Mouse (Mus musculus): ENCODE measurements around the gene Cpsf4l. TPM values are rescaled to one million over a fixed set of nuclear protein-coding genes. Genes with fewer than 3 reads are reported as not detected.

The Cpsf4l gene
- total and polyA plus RNA-seq, 3 experiments: 0.13 to 0.43 TPM; not detected in 1

DNA sequence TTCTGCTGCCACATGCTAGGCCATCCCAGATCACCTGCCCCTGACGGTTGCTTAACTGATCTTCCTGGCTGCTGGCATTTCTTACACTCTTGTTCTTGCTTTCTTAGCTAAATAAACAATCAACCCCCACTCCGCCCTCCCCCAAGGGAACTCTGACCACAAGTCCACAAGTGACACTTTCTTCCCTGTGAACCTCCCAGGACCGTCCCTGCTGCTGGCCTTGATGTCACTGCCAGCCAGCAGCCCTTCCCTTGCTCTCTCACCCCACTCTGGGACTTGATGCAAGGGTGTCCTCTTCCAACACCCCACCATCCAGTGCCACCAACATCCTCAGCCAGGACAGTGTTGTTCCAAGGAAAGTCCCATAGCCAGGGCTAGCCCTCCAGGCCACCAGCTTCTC lies 21.1 kb upstream of the Cpsf4l start:
- DNase-seq (ENCODE audit: extremely low read depth): no peak
- H3K4me2 ChIP-seq (ENCODE audit: insufficient read depth, low read depth, poor library complexity, severe bottlenecking): no peak overlapping the region
- no peaks in the 10 kb centered on the region for H3K9me3 ChIP-seq (replicated peaks; ENCODE audit: low read length)
- no peaks in the 10 kb centered on the region for H3K27me3 ChIP-seq (replicated peaks)
- dilution Hi-C loops (cut with MboI; ENCODE audit: extremely low pct_ligation_motif_present, extremely low pct_unique_long_range_greater_than_20kb, low sequenced_read_pairs): no loop called here
- TF ChIP-seq BHLHE40 (IDR thresholded peaks at IDR 0.05; ENCODE audit: low read depth, low read length): no peak
- TF ChIP-seq TBP (conservative IDR thresholded peaks at IDR 0.05; ENCODE audit: low read depth, low read length): no peak
- no peak for TF ChIP-seq TCF12 (IDR thresholded peaks at IDR 0.05; ENCODE audit: low read depth, low read length)
- no peak for TF ChIP-seq HCFC1 (IDR thresholded peaks at IDR 0.05; ENCODE audit: low read depth, low read length)
- TF ChIP-seq JUN (IDR thresholded peaks at IDR 0.05; ENCODE audit: insufficient read depth, low read depth, low read length): no peak
- no peak for TF ChIP-seq E2F4 (IDR thresholded peaks at IDR 0.05; ENCODE audit: insufficient replicate concordance, low read depth, low read length)
- no peak for TF ChIP-seq JUND (conservative IDR thresholded peaks at IDR 0.05; ENCODE audit: low read depth, low read length)
- TF ChIP-seq ZNF384 (IDR thresholded peaks at IDR 0.05; ENCODE audit: low read depth, low read length): no peak
- no peak for TF ChIP-seq MAX (IDR thresholded peaks at IDR 0.05; ENCODE audit: low read length)
- no peak for TF ChIP-seq ZKSCAN1 (IDR thresholded peaks at IDR 0.05; ENCODE audit: borderline replicate concordance, low read depth, low read length)
- no peak for TF ChIP-seq POLR2A (IDR thresholded peaks at IDR 0.05; ENCODE audit: low read depth, low read length)
- no peak for TF ChIP-seq CHD1 (IDR thresholded peaks at IDR 0.05; ENCODE audit: low read depth, low read length)
- TF ChIP-seq ZMIZ1 (IDR thresholded peaks at IDR 0.05; ENCODE audit: low read depth, low read length): no peak
- TF ChIP-seq USF2 (conservative IDR thresholded peaks at IDR 0.05; ENCODE audit: low read depth, low read length): no peak
- TF ChIP-seq IRF4 (IDR thresholded peaks at IDR 0.05; ENCODE audit: low read depth, low read length): no peak
- TF ChIP-seq RAD21 (IDR thresholded peaks at IDR 0.05; ENCODE audit: low read depth, low read length): no peak
- TF ChIP-seq PAX5 (IDR thresholded peaks at IDR 0.05; ENCODE audit: low read length): no peak
- no peak for TF ChIP-seq MYC (IDR thresholded peaks at IDR 0.05; ENCODE audit: low read depth, low read length)
- TF ChIP-seq MAZ (IDR thresholded peaks at IDR 0.05; ENCODE audit: low read depth, low read length): no peak
- no peak for TF ChIP-seq NELFE (IDR thresholded peaks at IDR 0.05; ENCODE audit: low read depth, low read length)
- no peak overlapping the region for H3K9ac ChIP-seq (ENCODE audit: insufficient read depth, low read depth)
- peaks cover 0 to 39% of the 10 kb centered on the region in 2 experiments; a peak in 2 of 4 replicates for H3K4me1 ChIP-seq (ENCODE audit: control insufficient read depth in 1 of 2, insufficient read depth in 2 of 2)
- peaks cover 6 to 33% of the 10 kb centered on the region in 2 experiments for H3K36me3 ChIP-seq (replicated peaks in 1 of 2; ENCODE audit: control insufficient read depth in 1 of 2, insufficient read depth in 1 of 2, low read length in 1 of 2)
- in situ Hi-C loops (cut with MboI; ENCODE audit: low pct_ligation_motif_present, low pct_unique_long_range_greater_than_20kb, low sequenced_read_pairs): no loop called here
- no peak overlapping the region for H3K4me3 ChIP-seq (replicated peaks in 1 of 3; ENCODE audit: low read depth in 2 of 3, low read length in 2 of 3, poor library complexity in 1 of 3)
- H3K27ac ChIP-seq (ENCODE audit: insufficient read depth, low read depth): no peak overlapping the region
- H3K79me2 ChIP-seq (replicated peaks; ENCODE audit: control insufficient read depth, extremely low read depth, insufficient read depth, poor library complexity, severe bottlenecking): no peaks in the 10 kb centered on the region

- Histone ChIP-seq H3K9me3 (replicated peaks; ENCODE audit: low read length) (no peaks in the 10 kb centered on the region), H3K4me3 (replicated peaks in 1 of 3; ENCODE audit: low read depth in 2 of 3, low read length in 2 of 3, poor library complexity in 1 of 3) (no peak overlapping the region), H3K36me3 (replicated peaks in 1 of 2; ENCODE audit: control insufficient read depth in 1 of 2, insufficient read depth in 1 of 2, low read length in 1 of 2) (peaks cover 6 to 30% of the 10 kb centered on the region in 2 experiments), H3K27me3 (replicated peaks) (no peaks in the 10 kb centered on the region), H3K4me1 (ENCODE audit: control insufficient read depth in 1 of 2, insufficient read depth in 2 of 2) (peaks cover 0 to 39% of the 10 kb centered on the region in 2 experiments; a peak in 2 of 4 replicates), H3K27ac (ENCODE audit: insufficient read depth, low read depth) (no peak overlapping the region), H3K79me2 (replicated peaks; ENCODE audit: control insufficient read depth, extremely low read depth, insufficient read depth, poor library complexity, severe bottlenecking) (no peaks in the 10 kb centered on the region), H3K9ac (ENCODE audit: insufficient read depth, low read depth) (no peak overlapping the region), H3K4me2 (ENCODE audit: insufficient read depth, low read depth, poor library complexity, severe bottlenecking) (no peak overlapping the region)
- dilution Hi-C loops (cut with MboI; ENCODE audit: extremely low pct_ligation_motif_present, extremely low pct_unique_long_range_greater_than_20kb, low sequenced_read_pairs) (no loop called here), in situ Hi-C loops (cut with MboI; ENCODE audit: low pct_ligation_motif_present, low pct_unique_long_range_greater_than_20kb, low sequenced_read_pairs) (no loop called here)
- DNase-seq (ENCODE audit: extremely low read depth): no peak
- no peak for TF ChIP-seq TCF12 (IDR thresholded peaks at IDR 0.05; ENCODE audit: low read depth, low read length)
- no peak for TF ChIP-seq ZNF384 (IDR thresholded peaks at IDR 0.05; ENCODE audit: low read depth, low read length)
- TF ChIP-seq EP300 (IDR thresholded peaks at IDR 0.05; ENCODE audit: low read length): no peak
- no peak for TF ChIP-seq JUN (IDR thresholded peaks at IDR 0.05; ENCODE audit: insufficient read depth, low read depth, low read length)
- no peak for TF ChIP-seq CHD1 (IDR thresholded peaks at IDR 0.05; ENCODE audit: low read depth, low read length)
- no peak for TF ChIP-seq MYC (IDR thresholded peaks at IDR 0.05; ENCODE audit: low read depth, low read length)
- no peak for TF ChIP-seq GABPA (IDR thresholded peaks at IDR 0.05; ENCODE audit: insufficient replicate concordance, low read depth, low read length)
- no peak for TF ChIP-seq HCFC1 (IDR thresholded peaks at IDR 0.05; ENCODE audit: low read depth, low read length)
- TF ChIP-seq USF2 (conservative IDR thresholded peaks at IDR 0.05; ENCODE audit: low read depth, low read length): no peak
- TF ChIP-seq JUND (conservative IDR thresholded peaks at IDR 0.05; ENCODE audit: low read depth, low read length): no peak
- no peak for TF ChIP-seq ELF1 (IDR thresholded peaks at IDR 0.05; ENCODE audit: low read depth, low read length)
- TF ChIP-seq ETS1 (conservative IDR thresholded peaks at IDR 0.05; ENCODE audit: low read depth, low read length): no peak
- no peak for TF ChIP-seq TBP (conservative IDR thresholded peaks at IDR 0.05; ENCODE audit: low read depth, low read length)
- TF ChIP-seq RAD21 (IDR thresholded peaks at IDR 0.05; ENCODE audit: low read depth, low read length): no peak
- no peak for TF ChIP-seq MAZ (IDR thresholded peaks at IDR 0.05; ENCODE audit: low read depth, low read length)
- no peak for TF ChIP-seq E2F4 (IDR thresholded peaks at IDR 0.05; ENCODE audit: insufficient replicate concordance, low read depth, low read length)
- no peak for TF ChIP-seq CTCF (conservative IDR thresholded peaks at IDR 0.05 in 1 of 2, IDR thresholded peaks at IDR 0.05 in 1 of 2; ENCODE audit: low read depth in 2 of 2, low read length in 2 of 2)
- TF ChIP-seq BHLHE40 (IDR thresholded peaks at IDR 0.05; ENCODE audit: low read depth, low read length): no peak
Observed at GRCm38 (mm10) chr11:113729917-113730316, 20.1 kb upstream of the Cpsf4l start.

Measured in CH12.LX (cell line).